Mouse (Mus musculus): ENCODE data around the gene Zfp423. TPM values are rescaled to one million over a fixed set of nuclear protein-coding genes. Genes with fewer than 3 reads are reported as not detected.

The Zfp423 gene
- polyA plus RNA-seq, 1 experiment = 2.8 TPM

DNA sequence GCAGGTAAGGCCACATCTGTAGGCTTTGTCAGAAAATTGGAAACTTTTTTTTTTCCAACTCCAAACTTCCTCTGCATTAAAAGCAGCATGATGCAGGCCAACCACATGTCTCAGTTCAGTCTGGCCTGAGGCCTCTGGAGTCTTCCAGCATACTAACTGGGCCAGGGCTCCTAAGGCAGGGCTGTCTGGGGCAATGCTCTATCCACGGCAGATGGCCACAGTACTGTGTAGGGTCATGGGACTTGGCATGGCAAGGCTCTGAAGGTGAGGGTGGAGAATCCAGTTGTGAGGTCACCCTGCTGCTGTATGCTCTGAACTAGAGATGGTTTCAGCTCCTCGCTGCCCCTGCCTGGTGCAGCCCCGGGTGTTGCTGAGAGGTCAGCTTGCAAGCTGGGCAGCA lies 289.2 kb downstream of the Zfp423 start:
- H3K4me1 ChIP-seq (ENCODE audit: control insufficient read depth, insufficient read depth, low read length) = no peaks in the 10 kb centered on the region
- TF ChIP-seq POLR2A (IDR thresholded peaks at IDR 0.05; ENCODE audit: low read depth, low read length) (no peak), CTCF (IDR thresholded peaks at IDR 0.05; ENCODE audit: borderline replicate concordance, insufficient read depth, low read length) (no peak)
- H3K27ac ChIP-seq (ENCODE audit: insufficient read depth, low read length) = no peak overlapping the region
- no peak overlapping the region for H3K4me3 ChIP-seq (ENCODE audit: insufficient read depth, low read length)

DNA sequence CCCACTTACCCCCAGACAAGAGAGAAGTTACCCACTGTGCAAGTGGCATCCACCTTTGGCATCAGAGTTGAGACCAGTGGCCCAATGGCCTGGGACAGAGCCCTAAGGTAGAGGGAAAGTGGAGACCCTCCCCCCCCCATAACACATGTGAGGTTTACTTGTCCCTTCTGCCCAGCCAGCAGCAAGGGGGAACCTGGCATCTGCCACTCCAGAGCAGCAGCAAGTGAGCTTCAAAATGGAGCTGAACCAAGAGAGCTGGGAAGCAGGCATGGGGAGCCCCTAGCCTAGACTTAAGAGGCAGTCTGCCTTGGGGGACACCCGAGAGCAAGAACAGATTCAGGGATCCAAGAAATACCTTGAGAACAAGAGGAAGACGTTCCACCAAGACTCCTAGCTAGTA lies 290.7 kb downstream of the Zfp423 start:
- no peak overlapping the region for H3K4me3 ChIP-seq (ENCODE audit: insufficient read depth, low read length)
- H3K27ac ChIP-seq (ENCODE audit: insufficient read depth, low read length) = no peak overlapping the region
- TF ChIP-seq POLR2A (IDR thresholded peaks at IDR 0.05; ENCODE audit: low read depth, low read length) = no peak
- TF ChIP-seq CTCF (IDR thresholded peaks at IDR 0.05; ENCODE audit: borderline replicate concordance, insufficient read depth, low read length) = no peak
- no peaks in the 10 kb centered on the region for H3K4me1 ChIP-seq (ENCODE audit: control insufficient read depth, insufficient read depth, low read length)

DNA sequence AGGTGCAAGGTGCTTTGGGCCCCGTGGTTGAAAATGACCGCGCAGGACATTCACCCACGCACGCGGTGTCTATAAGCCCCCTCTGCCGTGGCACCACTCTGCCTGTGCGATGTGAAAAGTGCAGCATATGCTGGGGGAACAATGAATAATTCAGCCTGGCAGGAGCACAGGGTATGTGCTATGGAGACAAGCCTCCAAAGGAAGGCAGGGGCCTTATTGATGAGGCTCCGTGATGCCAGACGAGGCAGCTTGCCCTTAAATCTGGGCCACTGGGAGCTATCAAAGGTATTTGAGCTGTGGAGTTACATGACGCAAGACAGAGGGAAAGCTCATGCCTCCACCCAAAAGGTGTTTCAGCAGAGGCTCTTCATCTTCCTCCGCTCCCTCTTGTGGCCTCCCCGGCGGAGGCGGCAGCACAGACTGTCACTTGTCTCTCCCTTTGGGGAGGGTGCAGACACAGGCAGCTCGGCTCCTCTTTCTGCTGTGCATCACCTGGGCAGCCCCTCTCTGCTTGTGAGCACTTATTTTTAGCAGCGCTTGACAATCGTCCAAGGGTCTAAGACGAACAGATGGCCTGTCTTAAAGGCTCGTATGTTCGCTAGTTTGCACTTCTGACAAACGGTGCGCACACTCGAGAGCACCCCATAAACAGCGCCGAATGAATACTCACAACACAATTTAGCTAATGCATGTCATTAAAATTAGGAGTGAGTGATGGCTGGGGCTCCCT lies 291.3 kb downstream of the Zfp423 start:
- H3K27ac ChIP-seq (ENCODE audit: insufficient read depth, low read length) = no peak overlapping the region
- TF ChIP-seq POLR2A (IDR thresholded peaks at IDR 0.05; ENCODE audit: low read depth, low read length) = no peak
- no peak for TF ChIP-seq CTCF (IDR thresholded peaks at IDR 0.05; ENCODE audit: borderline replicate concordance, insufficient read depth, low read length)
- no peak overlapping the region for H3K4me3 ChIP-seq (ENCODE audit: insufficient read depth, low read length)

DNA sequence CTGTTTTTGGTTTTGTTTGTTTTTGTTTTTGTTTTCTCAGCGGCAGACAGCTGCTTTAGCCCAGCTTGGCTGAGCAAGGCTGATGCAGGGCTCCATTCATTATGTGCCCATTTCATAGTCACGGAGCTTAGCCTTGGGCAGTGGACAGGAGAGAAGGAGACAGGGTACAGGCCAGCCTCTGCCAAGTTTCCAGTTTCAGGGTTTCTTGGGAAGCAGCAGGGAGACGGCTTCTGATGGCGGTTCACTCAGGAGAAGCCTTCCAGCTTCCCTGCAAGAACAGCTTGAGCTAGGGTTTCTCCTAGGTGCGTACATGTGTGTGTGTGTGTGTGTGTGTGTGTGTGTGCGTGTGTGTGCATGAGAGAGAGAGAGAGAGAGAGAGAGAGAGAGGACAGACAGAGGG lies 292.1 kb downstream of the Zfp423 start:
- H3K27ac ChIP-seq (ENCODE audit: insufficient read depth, low read length) = no peak overlapping the region
- TF ChIP-seq CTCF (IDR thresholded peaks at IDR 0.05; ENCODE audit: borderline replicate concordance, insufficient read depth, low read length) = no peak
- no peak for TF ChIP-seq POLR2A (IDR thresholded peaks at IDR 0.05; ENCODE audit: low read depth, low read length)

More for the DNA sequence above, 291.3 kb downstream of the Zfp423 start:
- no peaks in the 10 kb centered on the region for H3K4me1 ChIP-seq (ENCODE audit: control insufficient read depth, insufficient read depth, low read length)

DNA sequence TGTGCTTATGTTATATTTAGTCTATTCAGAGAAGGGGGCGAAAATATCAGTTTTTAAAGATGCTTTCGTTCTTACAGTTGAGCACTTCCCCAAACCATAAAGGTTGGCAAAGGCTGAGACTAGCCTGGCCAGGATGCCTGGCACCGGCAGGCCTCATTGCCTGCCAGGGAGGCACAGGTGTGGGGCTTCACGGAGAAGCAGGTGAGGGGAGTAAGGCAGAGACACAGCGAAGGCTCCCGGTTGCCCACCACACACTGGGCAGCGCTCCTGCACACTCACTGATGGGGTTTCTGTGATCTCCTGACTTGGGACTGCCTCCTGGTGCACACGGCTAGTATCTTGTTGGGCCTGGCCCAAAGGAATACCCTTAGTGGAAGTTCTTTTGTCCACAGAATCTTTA lies 294.1 kb downstream of the Zfp423 start:
- peaks cover 4% of the 10 kb centered on the region; the same call in 1 of the 2 replicates for H3K4me1 ChIP-seq (ENCODE audit: control insufficient read depth, insufficient read depth, low read length)
- TF ChIP-seq POLR2A (IDR thresholded peaks at IDR 0.05; ENCODE audit: low read depth, low read length) (no peak), CTCF (IDR thresholded peaks at IDR 0.05; ENCODE audit: borderline replicate concordance, insufficient read depth, low read length) (no peak)
- no peak overlapping the region for H3K27ac ChIP-seq (ENCODE audit: insufficient read depth, low read length)
- H3K4me3 ChIP-seq (ENCODE audit: insufficient read depth, low read length) = no peak overlapping the region

More for the DNA sequence above, 292.1 kb downstream of the Zfp423 start:
- Histone ChIP-seq H3K4me3 (ENCODE audit: insufficient read depth, low read length) (no peak overlapping the region), H3K4me1 (ENCODE audit: control insufficient read depth, insufficient read depth, low read length) (no peaks in the 10 kb centered on the region)

DNA sequence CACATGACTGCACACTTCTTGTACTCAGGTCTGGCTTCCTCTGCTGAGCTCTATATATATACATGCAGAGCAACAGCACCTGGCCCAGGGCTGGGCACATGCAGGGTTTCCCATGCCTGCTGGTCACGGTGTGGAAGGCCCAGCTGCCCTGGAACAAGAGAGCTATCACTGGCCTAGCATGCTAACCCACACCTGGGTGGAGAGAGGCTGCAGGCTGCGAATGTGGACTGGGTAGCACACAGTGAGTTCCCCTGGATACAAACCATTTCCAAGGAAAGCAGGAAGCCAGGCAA lies 295.2 kb downstream of the Zfp423 start:
- TF ChIP-seq POLR2A (IDR thresholded peaks at IDR 0.05; ENCODE audit: low read depth, low read length) = no peak
- no peak for TF ChIP-seq CTCF (IDR thresholded peaks at IDR 0.05; ENCODE audit: borderline replicate concordance, insufficient read depth, low read length)
- H3K4me3 ChIP-seq (ENCODE audit: insufficient read depth, low read length) = no peak overlapping the region
- H3K27ac ChIP-seq (ENCODE audit: insufficient read depth, low read length) = no peak overlapping the region
- peaks cover 4% of the 10 kb centered on the region; the same call in 1 of the 2 replicates for H3K4me1 ChIP-seq (ENCODE audit: control insufficient read depth, insufficient read depth, low read length)

DNA sequence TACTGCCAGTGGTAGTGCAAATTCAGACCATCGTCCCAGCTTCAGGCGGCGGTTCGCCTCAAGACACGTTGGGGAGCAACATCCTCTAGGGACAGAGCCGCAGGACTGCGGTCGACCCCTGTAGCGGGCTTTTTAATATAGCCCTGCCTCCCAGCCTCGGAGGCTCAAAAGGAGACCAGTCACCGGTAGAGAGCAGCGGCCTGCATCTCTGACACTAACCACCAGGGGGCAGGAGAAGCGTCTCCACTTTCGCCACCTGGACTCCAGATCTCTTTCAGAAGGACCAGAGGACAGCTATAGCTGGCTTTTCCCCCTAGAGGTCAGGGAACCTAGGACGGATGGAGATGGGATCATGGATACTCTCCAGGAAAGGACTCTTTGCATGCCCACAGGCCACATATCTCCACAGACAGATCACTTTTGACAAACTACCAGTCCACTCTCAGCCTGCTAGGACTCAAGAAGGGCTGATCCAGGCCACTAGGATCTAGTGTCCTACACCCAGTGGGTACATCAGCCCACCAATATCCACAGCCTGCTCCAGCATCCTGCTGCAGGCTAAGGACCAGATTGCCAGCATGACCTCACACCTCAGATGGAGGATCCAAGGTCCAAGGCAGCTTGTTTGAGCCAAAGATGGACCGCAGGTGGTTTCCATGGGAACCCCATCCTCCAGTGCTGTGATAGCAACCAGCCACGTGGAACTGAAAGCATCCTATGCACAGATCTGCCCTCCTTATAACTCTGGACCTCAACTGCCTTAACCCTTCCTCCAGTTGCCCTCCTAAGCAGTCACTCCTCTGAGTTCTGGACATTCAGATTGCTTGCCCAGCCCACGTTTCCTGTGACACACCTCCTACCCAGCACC lies 295.8 kb downstream of the Zfp423 start:
- Histone ChIP-seq H3K4me3 (ENCODE audit: insufficient read depth, low read length) (peak overlapping the region; percentile 14; the same call in 1 of the 2 replicates), H3K4me1 (ENCODE audit: control insufficient read depth, insufficient read depth, low read length) (peaks cover 4% of the 10 kb centered on the region; the same call in 1 of the 2 replicates), H3K27ac (ENCODE audit: insufficient read depth, low read length) (no peak overlapping the region)
- TF ChIP-seq POLR2A (IDR thresholded peaks at IDR 0.05; ENCODE audit: low read depth, low read length) (no peak), CTCF (IDR thresholded peaks at IDR 0.05; ENCODE audit: borderline replicate concordance, insufficient read depth, low read length) (peak; percentile 74)

DNA sequence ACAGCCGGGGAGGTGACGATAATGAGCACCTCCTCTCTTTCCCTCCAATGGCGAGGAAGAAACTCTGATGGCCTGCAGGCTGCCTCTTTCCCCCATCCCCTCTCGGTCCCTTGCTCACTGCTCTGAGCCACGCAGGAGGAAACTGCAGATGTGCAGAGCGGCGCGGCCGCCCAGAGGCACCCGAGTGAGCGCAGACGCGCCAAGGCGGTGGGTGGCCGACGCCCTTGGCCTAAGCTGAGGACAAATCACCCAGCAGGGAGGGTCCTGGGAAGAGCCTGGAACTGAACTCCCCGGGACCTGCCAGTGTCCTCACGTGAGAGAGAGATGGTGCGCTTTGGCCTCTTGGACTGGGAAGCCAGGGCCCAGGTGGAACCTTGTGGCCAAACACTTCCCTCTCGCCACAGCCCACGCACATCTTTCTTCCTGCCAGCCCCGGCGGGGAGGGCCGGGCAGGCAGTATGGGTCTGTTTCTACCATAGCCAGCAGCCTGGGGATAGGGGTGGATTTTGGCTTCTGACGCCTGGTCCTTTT lies 296.5 kb downstream of the Zfp423 start:
- H3K27ac ChIP-seq (ENCODE audit: insufficient read depth, low read length) = no peak overlapping the region

DNA sequence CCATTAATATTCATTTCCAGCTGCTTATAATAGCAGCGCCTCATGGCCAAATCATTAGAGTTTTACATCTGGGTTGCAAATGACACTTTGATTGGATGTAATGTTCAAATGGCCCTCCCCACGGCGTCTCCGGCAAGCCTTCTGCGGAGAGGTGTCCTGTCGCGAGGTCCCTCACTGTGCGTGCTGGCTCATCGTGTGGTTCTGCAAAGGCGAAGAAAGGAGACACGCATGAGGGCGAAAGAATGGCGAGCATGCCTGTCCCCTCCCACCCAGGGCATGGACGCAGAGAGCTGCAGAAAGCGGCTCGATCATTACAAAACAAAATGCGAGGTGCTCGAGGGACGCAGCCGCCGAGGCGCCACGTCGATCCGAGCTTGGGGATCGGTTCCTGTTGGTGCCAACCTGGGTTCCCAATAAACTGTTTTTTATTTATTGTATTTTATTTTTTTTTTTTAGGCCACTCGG lies 297.1 kb downstream of the Zfp423 start:
- peaks cover 4% of the 10 kb centered on the region; the same call in 1 of the 2 replicates for H3K4me1 ChIP-seq (ENCODE audit: control insufficient read depth, insufficient read depth, low read length)
- H3K4me3 ChIP-seq (ENCODE audit: insufficient read depth, low read length) = peak overlapping the region; percentile 14
- TF ChIP-seq CTCF (IDR thresholded peaks at IDR 0.05; ENCODE audit: borderline replicate concordance, insufficient read depth, low read length) (no peak), POLR2A (IDR thresholded peaks at IDR 0.05; ENCODE audit: low read depth, low read length) (no peak)
- no peak overlapping the region for H3K27ac ChIP-seq (ENCODE audit: insufficient read depth, low read length)

More for the DNA sequence above, 296.5 kb downstream of the Zfp423 start:
- peak overlapping the region; percentile 14 for H3K4me3 ChIP-seq (ENCODE audit: insufficient read depth, low read length)
- peaks cover 4% of the 10 kb centered on the region; the same call in 1 of the 2 replicates for H3K4me1 ChIP-seq (ENCODE audit: control insufficient read depth, insufficient read depth, low read length)
- TF ChIP-seq CTCF (IDR thresholded peaks at IDR 0.05; ENCODE audit: borderline replicate concordance, insufficient read depth, low read length) = no peak
- peak; percentile 54 for TF ChIP-seq POLR2A (IDR thresholded peaks at IDR 0.05; ENCODE audit: low read depth, low read length)
